Mouse (Mus musculus) right cerebral cortex, adult 2 months (tissue): ENCODE results near the gene Ugcg.
A peak's percentile ranks its signal among the peaks of the same experiment; 100 is the strongest.

Source experiments
- DNase-seq, 2 experiments: peaks; one replicate each; pipeline ENCODE4 v3.0.0; 2021 to 2022; ENCODE audit warnings: low spot score in 2 of 2

Ugcg gene

GRCm38 (mm10) chr4:59188802-59189545 lies at the start of gene Ugcg:
Ugcg (plus strand) TSS chr4:59189257.
- peak; percentile 63 to 68 for DNase-seq

GRCm38 (mm10) chr4:59149043-59149442 lies 40.0 kb upstream of the Ugcg start:
- no peak for DNase-seq

- DNase-seq, result no peak
Measured at GRCm38 (mm10) chr4:59150907-59151306, 38.1 kb upstream of the Ugcg start.

GRCm38 (mm10) chr4:59151953-59152352 lies 37.1 kb upstream of the Ugcg start:
- DNase-seq, result no peak

- no peak for DNase-seq
Measured at GRCm38 (mm10) chr4:59156897-59157592, 32.0 kb upstream of the Ugcg start.

- no peak for DNase-seq
Measured at GRCm38 (mm10) chr4:59157654-59158053, 31.4 kb upstream of the Ugcg start.

- DNase-seq, result no peak
Measured at GRCm38 (mm10) chr4:59160289-59160688, 28.8 kb upstream of the Ugcg start.

GRCm38 (mm10) chr4:59160959-59161670 lies 27.9 kb upstream of the Ugcg start:
- no peak for DNase-seq

- DNase-seq, result no peak
Measured at GRCm38 (mm10) chr4:59164034-59164433, 25.0 kb upstream of the Ugcg start.

GRCm38 (mm10) chr4:59167251-59167847 lies 21.7 kb upstream of the Ugcg start:
- DNase-seq, result no peak

GRCm38 (mm10) chr4:59169981-59170380 lies 19.1 kb upstream of the Ugcg start:
- DNase-seq, result no peak

GRCm38 (mm10) chr4:59172616-59173015 lies 16.4 kb upstream of the Ugcg start:
- no peak for DNase-seq

- DNase-seq, result no peak
Measured at GRCm38 (mm10) chr4:59173181-59173922, 15.7 kb upstream of the Ugcg start.

- no peak for DNase-seq
Measured at GRCm38 (mm10) chr4:59175003-59175402, 14.1 kb upstream of the Ugcg start.

- DNase-seq, result no peak
Measured at GRCm38 (mm10) chr4:59175929-59176328, 13.1 kb upstream of the Ugcg start.

GRCm38 (mm10) chr4:59177566-59177965 lies 11.5 kb upstream of the Ugcg start:
- no peak for DNase-seq

GRCm38 (mm10) chr4:59181320-59182271 lies 7.5 kb upstream of the Ugcg start:
- no peak for DNase-seq

GRCm38 (mm10) chr4:59185671-59186070 lies 3.4 kb upstream of the Ugcg start:
- DNase-seq, result no peak

GRCm38 (mm10) chr4:59187289-59187688 lies 1.8 kb upstream of the Ugcg start:
- peak; percentile 41 to 44 for DNase-seq

- DNase-seq, result no peak
Measured at GRCm38 (mm10) chr4:59188474-59188801, 619 bp upstream of the Ugcg start.
